Mouse (Mus musculus) retina, embryonic 14.5 days (tissue): Measurements from ENCODE around the gene Mink1.
A peak's percentile ranks its signal among the peaks of the same experiment; 100 is the strongest.
"Not testable (repeated sequence)": the region's sequence is repeated elsewhere in the genome, so short reads cannot be mapped to it uniquely, and the experiment has no call there.

Source experiments
- DNase-seq: peaks from one replicate; pipeline ENCODE4 v3.0.0-alpha.2; 2015; ENCODE audit warnings: low spot score

Mink1 gene

GRCm38 (mm10) chr11:70557545-70557944, 5.1 kb upstream of the Mink1 start:
- DNase-seq, result no peak

GRCm38 (mm10) chr11:70561937-70562286, 769 bp upstream of the Mink1 start:
- no peak for DNase-seq

- no peak for DNase-seq
These were observed 351 bp downstream of the Mink1 start for GRCm38 (mm10) chr11:70562995-70563469.

- DNase-seq, result peak; percentile 26
These were observed 992 bp downstream of the Mink1 start for GRCm38 (mm10) chr11:70563470-70564275.

- DNase-seq, result no peak
These were observed 1.7 kb downstream of the Mink1 start for GRCm38 (mm10) chr11:70564276-70564873.

- DNase-seq, result no peak
These were observed 3.9 kb downstream of the Mink1 start for GRCm38 (mm10) chr11:70566586-70566985.

GRCm38 (mm10) chr11:70570614-70571013, 7.9 kb downstream of the Mink1 start:
- not testable (repeated sequence) for DNase-seq

- DNase-seq, result no peak
These were observed 9.0 kb downstream of the Mink1 start for GRCm38 (mm10) chr11:70571641-70572040.

GRCm38 (mm10) chr11:70572348-70572902, 9.7 kb downstream of the Mink1 start:
- DNase-seq, result no peak

GRCm38 (mm10) chr11:70573872-70574271, 11.2 kb downstream of the Mink1 start:
- no peak for DNase-seq

- no peak for DNase-seq
These were observed 14.5 kb downstream of the Mink1 start for GRCm38 (mm10) chr11:70577201-70577600.

- DNase-seq, result no peak
These were observed 16.3 kb downstream of the Mink1 start for GRCm38 (mm10) chr11:70578962-70579361.

GRCm38 (mm10) chr11:70579710-70580357, 17.2 kb downstream of the Mink1 start:
- DNase-seq, result no peak

- DNase-seq, result no peak
These were observed 17.7 kb downstream of the Mink1 start for GRCm38 (mm10) chr11:70580358-70580720.

GRCm38 (mm10) chr11:70580921-70581320, 18.2 kb downstream of the Mink1 start:
- DNase-seq, result no peak

GRCm38 (mm10) chr11:70582196-70582595, 19.5 kb downstream of the Mink1 start:
- no peak for DNase-seq

GRCm38 (mm10) chr11:70583022-70583714, 20.5 kb downstream of the Mink1 start:
- no peak for DNase-seq

- no peak for DNase-seq
These were observed 21.1 kb downstream of the Mink1 start for GRCm38 (mm10) chr11:70583775-70584174.

- peak; percentile 44 for DNase-seq
These were observed 22.8 kb downstream of the Mink1 start for GRCm38 (mm10) chr11:70585457-70585856.

- DNase-seq, result no peak
These were observed 23.6 kb downstream of the Mink1 start for GRCm38 (mm10) chr11:70586261-70586660.

GRCm38 (mm10) chr11:70586954-70587353, 24.3 kb downstream of the Mink1 start:
- DNase-seq, result no peak

- no peak for DNase-seq
These were observed 29.1 kb downstream of the Mink1 start for GRCm38 (mm10) chr11:70591733-70592132.
